Mouse (Mus musculus) midbrain, embryonic 12.5 days (tissue): ENCODE data around the gene Gja6. TPM values are rescaled to one million over a fixed set of nuclear protein-coding genes. Genes with fewer than 3 reads are reported as not detected.

ENCODE experiments used
- ATAC-seq: fragments of 200-750 bp; cut with Nextera tagmentation; 2 replicates; pipeline ENCODE4 v1.8.0; 2017; ENCODE audit warnings: low read depth, moderate TSS enrichment, moderate library complexity; ENCODE audit not compliant: low FRiP score
- H3K27ac ChIP-seq: fragments of 300-500 bp; sonication (generic); replicated peaks from 2 replicates; pipeline ENCODE4 v1.5.1; 2016; ENCODE audit warnings: mild to moderate bottlenecking
- H3K27me3 ChIP-seq: fragments of 300-500 bp; sonication (generic); 2 replicates; pipeline ENCODE4 v1.6.1; 2016; ENCODE audit warnings: mild to moderate bottlenecking
- H3K36me3 ChIP-seq: fragments of 300-500 bp; sonication (generic); 2 replicates; pipeline ENCODE4 v1.6.1; 2016
- H3K4me1 ChIP-seq: fragments of 300-500 bp; sonication (generic); 2 replicates; pipeline ENCODE4 v1.6.1; 2016
- H3K4me2 ChIP-seq: fragments of 300-500 bp; sonication (generic); replicated peaks from 2 replicates; pipeline ENCODE4 v1.6.1; 2016; ENCODE audit warnings: mild to moderate bottlenecking, moderate library complexity
- H3K4me3 ChIP-seq: fragments of 300-500 bp; sonication (generic); 2 replicates; pipeline ENCODE4 v1.5.1; 2016; ENCODE audit warnings: mild to moderate bottlenecking
- H3K9ac ChIP-seq: fragments of 300-500 bp; sonication (generic); replicated peaks from 2 replicates; pipeline ENCODE4 v1.6.1; 2016; ENCODE audit warnings: mild to moderate bottlenecking, moderate library complexity
- H3K9me3 ChIP-seq: fragments of 300-500 bp; sonication (generic); 2 replicates; pipeline ENCODE4 v1.6.1; 2016; ENCODE audit warnings: mild to moderate bottlenecking
- WGBS: fragments of 180-500 bp; shearing (Covaris S2); methylation state at CpG from one replicate; pipeline ENCODE4 v1.1.7; 2016; 5-methylcytosine and 5-hydroxymethylcytosine counted together
- polyA plus RNA-seq: library from polyadenylated mRNA; unstranded; fragments of >200 nt; fragmentation: Nextera tagmentation; extraction: Ambion mirVana; gene quantifications from 2 replicates; pipeline ENCODE4 v1.2.1, GENCODE M21; 2016

The Gja6 gene
- polyA plus RNA-seq, 1 experiment from 2014 or later = 0.09 TPM

DNA sequence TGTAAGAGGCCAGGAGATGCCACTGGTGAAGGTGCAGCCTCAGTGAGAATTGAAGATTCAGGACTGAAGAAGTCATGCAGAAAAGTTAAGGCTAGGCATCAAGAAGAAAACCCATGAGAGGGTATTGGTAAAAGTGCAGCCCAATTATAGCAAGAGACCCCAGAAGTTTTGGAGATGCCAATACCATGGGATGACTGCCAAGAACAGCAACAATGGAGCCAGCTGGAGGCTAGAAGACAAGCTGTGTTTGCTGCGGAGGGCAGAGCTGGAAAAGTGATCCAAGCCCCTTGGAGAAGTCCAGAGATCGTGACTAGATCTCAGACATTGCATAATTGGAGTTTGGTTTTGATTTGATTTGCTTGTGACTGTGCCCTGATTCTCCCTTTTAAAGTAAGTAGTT lies 20.6 kb downstream of the Gja6 start:
- 79% methylated on average over 2 of the region's 2 CpGs for WGBS
- Histone ChIP-seq H3K4me1 (no peaks in the 10 kb centered on the region), H3K27me3 (peaks cover 35% of the 10 kb centered on the region), H3K4me2 (no peak overlapping the region), H3K4me3 (no peak overlapping the region), H3K27ac (no peak overlapping the region), H3K9ac (no peak overlapping the region), H3K36me3 (no peaks in the 10 kb centered on the region), H3K9me3 (no peaks in the 10 kb centered on the region)
- no peak for ATAC-seq

DNA sequence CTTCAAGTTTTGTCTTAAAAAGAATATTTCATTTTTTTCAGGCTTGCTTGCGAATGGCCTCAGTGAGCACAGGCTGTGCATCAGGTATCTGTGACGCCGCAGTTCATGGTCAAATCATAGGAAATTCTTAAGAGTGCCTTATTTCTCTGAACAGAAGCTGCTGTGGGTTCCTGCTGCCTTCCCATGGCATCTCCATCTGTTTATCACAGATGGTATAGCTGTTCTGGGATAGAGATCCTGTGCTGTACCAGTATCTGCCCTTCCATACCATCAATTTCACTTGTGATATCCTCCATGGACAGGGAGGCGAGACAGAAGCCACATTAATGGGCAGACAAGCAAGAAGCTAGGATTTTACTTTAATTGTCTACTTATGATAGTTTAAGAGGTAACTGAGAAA lies 40.3 kb downstream of the Gja6 start:
- ATAC-seq = no peak
- H3K9me3 ChIP-seq = no peaks in the 10 kb centered on the region
- 90% methylated on average over 4 of the region's 4 CpGs for WGBS
- H3K9ac ChIP-seq = no peak overlapping the region
- H3K36me3 ChIP-seq = no peaks in the 10 kb centered on the region
- no peak overlapping the region for H3K4me2 ChIP-seq
- no peak overlapping the region for H3K27ac ChIP-seq
- no peaks in the 10 kb centered on the region for H3K4me1 ChIP-seq
- peaks cover 32% of the 10 kb centered on the region for H3K27me3 ChIP-seq
- H3K4me3 ChIP-seq = no peak overlapping the region

DNA sequence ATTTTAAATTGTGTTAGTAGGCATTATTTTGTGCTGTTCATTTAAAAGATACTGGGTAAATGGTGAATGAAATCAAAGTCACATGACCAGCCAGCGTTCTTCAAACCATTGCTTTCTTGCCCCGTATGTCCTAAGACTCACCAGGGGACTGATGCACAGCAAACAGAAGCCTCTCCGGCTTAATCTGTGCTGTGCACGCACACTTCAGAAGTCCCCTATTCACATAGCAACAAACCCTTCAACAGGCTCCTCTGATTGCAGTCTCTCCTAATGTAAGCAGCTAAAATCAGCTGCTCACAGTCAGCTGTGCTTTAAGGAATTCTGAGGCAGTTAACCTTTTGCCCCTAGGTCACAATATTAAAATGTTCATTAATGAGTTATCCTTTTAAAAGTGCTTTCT lies 41.8 kb downstream of the Gja6 start:
- Histone ChIP-seq H3K4me1 (no peaks in the 10 kb centered on the region), H3K9ac (no peak overlapping the region), H3K9me3 (no peaks in the 10 kb centered on the region), H3K27ac (peak overlapping the region; percentile 20; the same call in 1 of the 2 replicates), H3K27me3 (peaks cover 26% of the 10 kb centered on the region), H3K4me3 (no peak overlapping the region), H3K36me3 (no peaks in the 10 kb centered on the region), H3K4me2 (no peak overlapping the region)
- 50% methylated on average over 4 of the region's 4 CpGs for WGBS
- peak; percentile 80; the same call in 1 of the 2 replicates for ATAC-seq

DNA sequence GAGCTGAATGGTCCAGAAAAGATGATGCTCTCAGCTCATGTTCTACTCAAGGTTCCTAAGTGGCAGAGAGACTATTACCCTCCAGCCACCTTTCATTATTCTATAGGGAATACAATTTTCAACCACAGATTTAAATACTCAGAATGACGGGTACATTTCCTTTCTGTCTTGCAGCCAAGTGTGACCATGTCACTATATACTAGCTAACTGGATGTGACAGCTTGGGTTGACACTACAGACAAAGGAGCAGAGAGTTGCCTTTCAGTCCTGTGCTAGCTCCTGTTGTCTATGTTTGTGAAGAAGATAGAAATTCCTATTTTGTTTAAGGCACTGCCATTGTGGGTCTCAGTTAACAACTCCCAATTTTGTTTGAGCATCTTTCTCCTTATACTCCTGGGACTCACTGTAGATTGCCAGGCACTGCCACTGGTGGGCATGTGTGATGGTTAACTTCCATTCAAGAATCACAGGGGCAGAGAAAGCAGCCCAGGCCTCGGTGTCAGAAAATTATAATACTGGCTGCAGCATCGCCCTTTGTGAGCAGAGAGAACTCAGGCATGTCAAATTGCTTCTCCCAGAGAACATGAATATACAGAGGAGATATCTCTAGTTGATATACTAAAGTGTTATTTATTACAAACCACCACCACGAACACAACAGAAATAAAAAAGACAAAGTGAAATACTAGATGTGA lies 43.0 kb downstream of the Gja6 start:
- Histone ChIP-seq H3K27me3 (peaks cover 21% of the 10 kb centered on the region), H3K4me1 (no peaks in the 10 kb centered on the region), H3K9me3 (no peaks in the 10 kb centered on the region), H3K9ac (no peak overlapping the region), H3K4me2 (no peak overlapping the region), H3K27ac (peak overlapping the region; percentile 63; the same call in 1 of the 2 replicates), H3K4me3 (no peak overlapping the region), H3K36me3 (no peaks in the 10 kb centered on the region)
- 42% methylated on average over 4 of the region's 4 CpGs for WGBS
- peak; percentile 89; the same call in 1 of the 2 replicates for ATAC-seq

Other genes starting within 250 kb of the Gja6 start
- 0.29 TPM in 1 of 2 replicates, not detected in the other for gene Ppef1, start 171.3 kb downstream of the Gja6 start, polyA plus RNA-seq
- not detected in 2 replicates for gene Rs1, start 139.0 kb downstream of the Gja6 start, polyA plus RNA-seq
- gene Cdkl5, start 87.7 kb upstream of the Gja6 start, polyA plus RNA-seq = 3.6 and 4.8 TPM in 2 replicates
- 2.6 and 3.4 TPM in 2 replicates for gene Scml2, start 210.1 kb upstream of the Gja6 start, polyA plus RNA-seq